Mouse (Mus musculus) frontal cortex, postnatal 14 days (tissue): ENCODE data around the gene Nadk.
"Not testable (repeated sequence)": the region's sequence is repeated elsewhere in the genome, so short reads cannot be mapped to it uniquely, and the experiment has no call there.

Experiments used
- DNase-seq, 2 experiments: peaks; one replicate each; pipeline ENCODE4 v3.0.0; 2022; ENCODE audit warnings: low spot score in 2 of 2

The Nadk gene

GRCm38 (mm10) chr4:155569818-155570217 is 7.6 kb downstream of the Nadk start:
- no peak for DNase-seq

DNA sequence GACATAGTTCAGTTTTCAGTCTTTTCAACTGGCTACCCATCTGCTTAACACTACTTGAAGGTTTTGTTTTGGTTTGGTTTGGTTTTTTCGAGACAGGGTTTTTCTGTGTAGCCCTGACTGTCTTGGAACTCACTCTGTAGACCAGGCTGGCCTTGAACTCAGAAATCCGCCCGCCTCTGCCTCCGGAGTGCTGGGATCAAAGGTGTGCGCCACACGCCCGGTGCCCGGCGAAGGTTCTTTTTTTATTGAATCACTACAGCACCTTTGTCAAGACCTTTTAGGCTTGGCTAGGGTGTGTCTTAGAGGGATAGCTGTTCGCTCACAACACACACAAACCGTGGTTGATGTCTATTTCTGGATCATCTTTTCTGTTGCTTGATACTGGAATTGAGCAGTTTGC is 8.1 kb downstream of the Nadk start:
- DNase-seq: not testable (repeated sequence)

- no peak for DNase-seq
These were observed 9.3 kb downstream of the Nadk start for GRCm38 (mm10) chr4:155571442-155571841.

DNA sequence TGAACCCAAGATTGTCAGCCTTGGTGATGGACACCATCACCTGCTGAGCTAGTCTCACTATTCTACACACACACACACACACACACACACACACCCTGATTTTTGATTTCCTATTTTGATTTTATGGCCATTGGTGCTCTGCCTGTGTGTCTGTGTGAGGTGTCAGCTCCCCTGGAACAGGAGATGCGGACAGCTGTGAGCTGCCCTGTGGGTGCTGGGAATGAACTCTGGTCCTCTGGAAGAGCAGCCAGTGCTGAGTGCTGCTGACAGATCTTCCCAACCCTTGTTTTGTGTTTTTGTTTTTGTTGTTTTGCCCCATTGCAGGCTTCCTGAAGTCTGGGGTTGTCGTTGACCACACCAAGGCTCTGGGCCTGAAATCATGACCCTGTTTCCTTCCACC is 11.0 kb downstream of the Nadk start:
- no peak for DNase-seq

GRCm38 (mm10) chr4:155573876-155574275 is 11.7 kb downstream of the Nadk start:
- DNase-seq: no peak

GRCm38 (mm10) chr4:155574931-155575330 is 12.8 kb downstream of the Nadk start:
- DNase-seq: no peak

DNA sequence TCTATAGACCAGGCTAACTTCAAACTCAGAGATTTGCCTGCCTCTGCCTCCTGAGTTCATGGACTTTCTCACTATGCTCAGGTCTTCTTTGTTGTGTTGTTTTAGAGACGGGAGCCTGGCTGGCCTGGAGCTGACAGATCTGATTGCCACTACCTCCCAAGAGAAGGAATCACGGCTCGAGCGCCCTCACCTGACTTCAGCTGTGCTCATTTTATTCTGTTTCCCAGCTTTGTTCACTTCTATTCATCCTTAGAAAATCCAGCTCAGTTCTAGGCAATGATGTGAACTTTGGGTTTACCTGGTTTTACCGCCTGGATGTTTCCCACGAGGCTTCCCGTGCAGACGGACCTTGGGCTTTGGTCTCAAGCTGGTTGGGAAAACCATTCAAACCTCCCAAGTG is 13.3 kb downstream of the Nadk start:
- no peak for DNase-seq

GRCm38 (mm10) chr4:155577132-155577531 is 15.0 kb downstream of the Nadk start:
- no peak for DNase-seq

DNA sequence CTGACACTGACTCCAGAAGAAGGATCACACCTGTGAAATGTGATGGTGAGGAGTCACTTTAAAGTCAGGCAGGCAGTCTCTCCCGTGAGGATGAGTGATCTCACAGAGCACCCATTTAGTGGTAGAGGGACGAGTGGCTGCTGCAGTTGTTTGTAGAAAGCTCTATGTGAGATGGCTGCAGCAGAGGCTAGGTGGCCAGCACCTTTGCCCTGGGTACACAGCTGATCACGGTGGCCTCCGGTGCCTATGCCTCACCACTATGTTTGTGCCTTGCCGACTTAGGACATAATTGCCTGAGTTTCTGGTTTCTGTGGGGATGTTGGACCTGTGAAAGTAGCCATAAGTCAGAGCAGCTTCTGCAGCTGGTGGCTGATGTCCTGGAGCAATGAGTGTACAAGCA is 15.6 kb downstream of the Nadk start:
- no peak for DNase-seq

DNA sequence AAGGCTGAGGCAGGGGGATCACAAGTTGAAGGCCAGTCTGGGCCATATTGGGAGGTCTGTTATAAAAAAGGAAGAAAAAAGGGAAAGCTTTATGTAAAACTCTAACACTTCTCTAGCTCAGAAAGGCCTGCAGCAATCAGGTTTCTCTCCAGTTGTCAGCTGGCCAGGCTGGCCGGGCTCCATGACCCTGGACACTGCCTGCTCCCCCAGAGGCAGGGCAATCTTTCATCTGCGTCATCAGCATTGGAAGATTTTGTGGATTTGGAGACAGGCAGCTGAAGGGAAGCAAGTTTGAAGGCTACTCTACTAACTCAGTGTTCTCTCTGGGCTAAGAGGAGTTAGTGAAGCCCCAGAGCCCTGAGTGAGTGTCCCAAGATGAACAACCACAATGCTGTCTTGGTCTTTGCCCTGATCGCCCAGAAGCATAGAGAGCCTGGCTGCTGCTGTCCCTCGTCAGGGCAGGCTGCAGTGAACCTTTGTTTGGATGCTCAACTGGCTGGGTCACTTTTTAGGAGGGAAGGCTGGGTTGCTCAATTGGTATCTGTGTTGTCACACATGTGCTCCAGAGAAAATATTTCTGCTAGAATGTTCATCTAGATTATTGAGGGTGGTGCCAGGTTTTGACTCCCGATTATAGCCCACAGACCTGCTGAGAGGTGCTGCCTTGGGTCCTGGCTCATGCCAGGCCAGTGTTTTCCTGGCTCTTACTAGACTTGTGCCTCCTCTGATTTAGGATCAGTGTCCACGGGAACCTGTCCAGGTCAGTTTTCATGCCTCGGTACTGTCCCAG is 16.4 kb downstream of the Nadk start:
- no peak for DNase-seq

- DNase-seq: peak in 1 of 2 experiments; percentile 50
These were observed 18.2 kb downstream of the Nadk start for GRCm38 (mm10) chr4:155580420-155580819.

- no peak for DNase-seq
These were observed 20.2 kb downstream of the Nadk start for GRCm38 (mm10) chr4:155582279-155582905.

DNA sequence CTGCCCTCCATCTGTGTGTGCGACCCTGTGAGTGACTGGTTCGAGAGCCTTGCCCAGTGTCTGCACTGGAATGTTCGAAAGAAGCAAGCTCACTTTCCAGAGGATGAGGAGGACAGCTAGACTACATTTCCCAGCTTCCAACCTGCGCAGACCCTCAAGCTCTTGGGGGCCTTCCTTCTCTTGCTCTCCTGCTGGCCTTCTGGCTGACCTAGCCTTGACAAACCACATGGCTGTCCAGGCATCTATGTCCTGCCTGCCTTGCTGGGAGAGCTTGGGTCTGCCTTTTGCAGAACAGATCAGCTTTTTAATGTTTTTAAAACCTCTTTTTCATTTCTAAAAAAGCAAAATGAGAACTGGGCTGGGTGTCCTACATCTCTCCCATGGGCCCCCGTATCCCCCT is 27.2 kb downstream of the Nadk start:
- DNase-seq: no peak

DNA sequence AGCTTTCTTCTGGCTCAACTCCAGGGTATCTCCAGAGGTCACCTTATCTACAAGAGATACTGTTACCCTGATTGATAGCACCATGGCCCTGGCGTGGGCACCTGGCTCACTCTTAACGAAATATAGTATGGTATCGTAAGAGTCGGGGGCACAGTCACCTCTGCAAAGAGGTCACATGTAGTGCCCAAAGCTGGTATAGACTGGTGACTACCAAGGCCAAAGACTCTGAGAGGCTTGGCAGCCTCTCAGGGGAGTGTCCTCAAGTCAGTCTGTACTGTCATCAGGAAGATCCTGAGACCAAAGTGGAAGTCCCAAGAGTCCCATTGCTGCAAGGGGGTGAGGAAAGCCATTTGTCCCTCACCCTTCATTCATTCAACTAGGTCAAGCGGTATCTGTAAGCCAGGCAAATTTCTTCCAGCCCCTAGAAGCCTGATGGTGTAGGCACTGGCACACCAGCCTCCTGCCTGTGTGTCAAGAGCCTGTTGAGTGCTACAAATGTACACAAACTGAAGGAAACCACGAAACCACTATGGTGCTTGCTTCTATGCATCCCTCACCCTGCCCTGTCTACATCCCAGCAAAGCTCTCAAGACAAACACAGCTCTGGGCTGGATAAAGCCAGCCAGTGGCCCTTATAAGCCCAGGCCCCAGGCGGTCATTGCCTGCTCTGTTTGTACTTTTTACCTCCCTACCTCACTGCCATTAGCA is 29.0 kb downstream of the Nadk start:
- DNase-seq: no peak

DNA sequence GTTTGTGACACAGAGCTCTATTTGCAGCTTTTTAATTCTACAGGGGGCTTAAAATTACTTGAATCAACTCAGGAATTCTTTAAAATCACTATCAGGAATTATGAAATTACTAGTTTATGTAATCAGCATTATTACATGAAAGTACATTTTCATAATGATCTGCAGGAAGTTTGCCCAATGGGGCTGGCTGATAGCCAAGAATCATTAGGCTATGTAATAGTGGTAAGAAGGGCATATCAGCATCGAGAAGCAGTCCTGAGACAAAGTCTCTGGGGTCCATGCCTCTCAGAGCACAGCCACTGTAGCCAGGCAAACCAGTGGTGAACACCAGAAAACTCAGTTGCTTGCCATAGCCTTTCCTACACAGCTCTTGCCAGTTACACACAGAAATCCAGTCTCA is 31.6 kb downstream of the Nadk start:
- no peak for DNase-seq

GRCm38 (mm10) chr4:155595777-155596176 is 33.6 kb downstream of the Nadk start:
- no peak for DNase-seq

DNA sequence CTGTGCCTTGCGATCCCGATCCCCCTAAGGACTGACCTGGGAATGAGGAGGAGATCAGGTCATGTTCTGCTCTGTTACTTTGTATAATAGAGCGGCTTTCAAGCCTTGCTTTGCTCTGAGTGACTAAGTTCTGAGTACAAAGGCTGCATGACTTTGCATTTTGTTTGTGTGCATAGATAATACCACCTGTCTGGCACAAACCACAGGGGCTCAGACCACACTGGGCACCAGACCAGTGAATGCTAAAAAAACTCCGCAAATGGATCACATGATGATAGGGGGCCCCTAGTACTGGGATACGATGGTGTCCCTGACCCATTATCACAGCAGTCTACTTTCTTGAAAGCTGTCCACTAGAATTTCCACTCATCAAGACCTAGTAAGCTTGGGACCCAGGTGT is 34.4 kb downstream of the Nadk start:
- DNase-seq: no peak

- no peak for DNase-seq
These were observed 36.4 kb downstream of the Nadk start for GRCm38 (mm10) chr4:155598536-155598935.

GRCm38 (mm10) chr4:155599901-155600825 is 38.0 kb downstream of the Nadk start:
- DNase-seq: no peak

DNA sequence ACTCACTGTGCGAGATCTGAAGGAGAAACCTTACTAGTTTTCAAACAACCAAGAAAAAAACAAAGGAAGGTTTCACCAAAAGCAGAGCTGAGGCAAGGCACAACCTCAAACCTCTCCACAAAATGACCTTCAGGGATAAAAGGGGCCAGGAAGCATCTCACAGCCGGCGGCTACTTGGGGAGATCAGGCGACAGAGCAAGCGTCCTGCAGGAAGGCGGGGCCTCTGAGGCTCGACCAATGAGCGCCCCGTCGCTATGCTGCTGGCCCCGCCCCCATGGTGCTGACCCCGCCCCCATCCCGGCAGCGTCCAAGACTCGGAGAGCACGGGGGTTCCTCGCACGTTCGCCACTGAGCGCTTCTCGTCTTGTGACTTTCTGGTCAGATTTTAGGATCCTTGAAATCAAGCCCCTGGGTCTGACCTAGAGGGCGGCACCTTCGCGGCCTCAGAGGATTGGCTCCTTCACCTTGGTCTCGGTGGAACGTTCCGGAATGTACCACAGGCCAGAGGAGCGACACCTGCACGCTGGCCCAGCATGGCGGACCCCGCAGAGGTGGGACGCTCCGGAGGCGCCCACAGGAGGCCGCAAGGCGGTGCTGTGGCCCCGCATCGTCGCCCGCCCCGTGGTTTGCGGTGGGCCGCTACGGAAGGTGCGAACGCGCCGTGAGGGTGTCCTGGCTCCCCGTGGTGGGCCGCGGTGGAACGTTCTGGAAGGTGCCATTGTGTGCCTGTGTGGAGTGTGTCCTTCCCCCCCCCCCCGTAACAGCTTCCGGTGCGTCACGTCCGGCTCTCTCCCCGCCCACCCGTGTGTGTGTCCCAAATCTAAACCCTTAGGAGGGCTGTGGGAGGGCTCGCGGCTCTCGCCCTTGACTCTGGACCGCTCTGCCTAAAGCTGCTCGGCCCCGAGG is 39.2 kb downstream of the Nadk start, which contains the start of gene Slc35e2:
Gene Slc35e2 (plus strand): TSS at position 326 of the 906 bp plus-strand sequence.
- peak; percentile 91 to 92 for DNase-seq
